In the genomic region with DNA sequence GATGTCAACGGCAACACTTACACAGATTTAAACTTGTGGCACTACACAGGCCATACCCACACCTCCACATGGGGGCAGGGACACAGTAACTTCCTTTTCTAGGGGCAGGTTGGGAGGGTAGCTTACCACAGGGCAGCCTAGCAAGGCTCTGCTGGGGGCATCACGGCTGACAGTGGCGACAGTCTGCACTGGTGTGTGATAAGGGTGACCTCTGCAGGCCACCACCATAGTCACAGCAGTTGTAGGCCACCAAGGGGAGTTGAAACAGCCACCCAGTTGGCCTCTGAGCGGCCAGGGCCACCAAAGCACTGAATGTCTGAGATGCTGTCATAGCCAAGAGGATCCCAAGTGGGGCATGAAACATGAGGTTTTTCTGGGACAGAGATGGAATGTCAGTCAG, we compare ENCODE assay signal across 9 mouse cellular contexts. TPM values are rescaled to one million over a fixed set of nuclear protein-coding genes. Genes with fewer than 3 reads are reported as not detected.
DNase-seq lines count a peak whose midpoint lies in the region; ATAC-seq and TF ChIP-seq lines count a peak whose summit lies in the region.
"Had no signal": no experiment of that assay in that cellular context is flagged by ENCODE, and none has a peak within 500 bp of the region (broad histone marks: within the 10 kb centered on the region; RNA-seq: fewer than 3 reads in every experiment).

No protein-coding gene starts in this region.

- H3K27me3 ChIP-seq in heart, adult 2 months (ENCODE audit: control insufficient read depth, insufficient read depth, low read length): no peaks in the 10 kb centered on the region
- no peaks in the 10 kb centered on the region for H3K27me3 ChIP-seq in limb, embryonic 15.5 days

- H3K4me1 ChIP-seq in heart, adult 2 months (ENCODE audit: control insufficient read depth, insufficient read depth, low read length): peaks cover 9% of the 10 kb centered on the region
- H3K4me1 ChIP-seq in limb, embryonic 15.5 days: 0 out of 2 replicates have a peak, but pooled peaks cover 3% of the 10 kb centered on the region

- TF ChIP-seq CTCF in heart, adult 2 months (IDR thresholded peaks at IDR 0.05): peak; percentile 85

- TF ChIP-seq EP300 in heart, adult 2 months (IDR thresholded peaks at IDR 0.05; ENCODE audit: insufficient read depth, low read depth, low read length): peak; percentile 29; the same call in 1 of the 2 replicates

- ATAC-seq in limb, embryonic 15.5 days (ENCODE audit: insufficient number of reproducible peaks, low FRiP score, low TSS enrichment, low read depth): no peak

- 11% methylated on average over 4 of the region's 4 CpGs for WGBS in heart, adult 2 months
- WGBS in limb, embryonic 15.5 days: 17% methylated on average over 4 of the region's 4 CpGs

- H3K9ac ChIP-seq in heart, adult 2 months (ENCODE audit: low read depth, low read length): no peak overlapping the region
- 0 out of 2 replicates have a peak overlapping the region, but pooled peaks have one; percentile 10 for H3K9ac ChIP-seq in limb, embryonic 15.5 days

- H3K79me2 ChIP-seq in heart, adult 2 months (replicated peaks; ENCODE audit: control insufficient read depth, insufficient read depth, low read length): no peaks in the 10 kb centered on the region

- no peaks in the 10 kb centered on the region for H3K36me3 ChIP-seq in heart, adult 2 months (ENCODE audit: control insufficient read depth, insufficient read depth, low read length)
- H3K36me3 ChIP-seq in limb, embryonic 15.5 days: no peaks in the 10 kb centered on the region

- peak; percentile 49 for DNase-seq in gastrocnemius, adult 18-20 months (ENCODE audit: low spot score)
- DNase-seq in gastrocnemius, adult 8-10 months (ENCODE audit: low spot score in 2 of 2): no peak
- peak; percentile 68 for DNase-seq in CD4-positive helper T cell, adult 2 months (ENCODE audit: low read depth, low spot score)
- DNase-seq in c-Kit-positive CD71-negative TER-119-negative erythroid progenitor cells, embryonic 14.5 days (ENCODE audit: low read depth): peak; percentile 66
- DNase-seq in heart, adult 2 months: peak in 1 of 2 experiments; percentile 68
- DNase-seq in monocyte, adult 2 months (ENCODE audit: low read depth in 1 of 2, low spot score in 2 of 2): peak; percentile 26 to 54
- DNase-seq in thymus, postnatal 4 days: peak; percentile 82

- intact Hi-C loops in heart, adult 2 months (cut with DNase I): loop anchor here (1.0 to 10.0 kb wide), 3 partner anchors 117 to 411 kb away; no protein-coding TSS in a partner anchor

- H3K4me2 ChIP-seq in limb, embryonic 15.5 days: no peak overlapping the region

- no peak overlapping the region for H3K4me3 ChIP-seq in heart, adult 2 months
- H3K4me3 ChIP-seq in limb, embryonic 15.5 days: no peak overlapping the region

- no peak overlapping the region for H3K27ac ChIP-seq in heart, adult 2 months
- no peak overlapping the region for H3K27ac ChIP-seq in limb, embryonic 15.5 days

- H3K9me3 ChIP-seq in limb, embryonic 15.5 days: no peaks in the 10 kb centered on the region

- TF ChIP-seq POLR2A in heart, adult 2 months (IDR thresholded peaks at IDR 0.05; ENCODE audit: insufficient read depth, low read depth, low read length): no peak

RNA-seq across cellular contexts. Expression of gene Egfl7, which starts 13.6 kb away (rescaled TPM):
- 10 to 100 TPM; 19.6 to 34.7 TPM for total RNA-seq in gastrocnemius, adult 18-20 months (2021)
- total RNA-seq in gastrocnemius, adult 8-10 months (2022): 10 to 100 TPM; 28.7 to 37.4 (median 31.6) TPM
- total RNA-seq in heart, adult 2 months (2021): 100 to 1,000 TPM; 102 to 111 TPM
- 499 and 610 TPM in 2 replicates for polyA plus RNA-seq in heart, adult 2 months (2012; rRNA removed)
- polyA plus RNA-seq in limb, embryonic 15.5 days (2015; fragmentation: Nextera tagmentation; extraction: Ambion mirVana): 107 and 122 TPM in 2 replicates

RNA-seq across cellular contexts. Expression of gene Gm20532, which starts 20.2 kb away (rescaled TPM):
- total RNA-seq in gastrocnemius, adult 18-20 months (2021): not detected
- not detected for total RNA-seq in gastrocnemius, adult 8-10 months (2022)
- not detected for total RNA-seq in heart, adult 2 months (2021)
- polyA plus RNA-seq in heart, adult 2 months (2012; rRNA removed): not detected in 2 replicates
- polyA plus RNA-seq in limb, embryonic 15.5 days (2015; fragmentation: Nextera tagmentation; extraction: Ambion mirVana): 0.24 TPM in 1 of 2 replicates, not detected in the other
- total RNA-seq: layer of hippocampus, postnatal 36 days had no signal

RNA-seq across cellular contexts. Expression of gene Agpat2, which starts 38.0 kb away (rescaled TPM):
- total RNA-seq in gastrocnemius, adult 18-20 months (2021): 1 to 10 TPM; 6.3 to 7.5 TPM
- 1 to 10 TPM; 2.9 to 8.9 (median 5.6) TPM for total RNA-seq in gastrocnemius, adult 8-10 months (2022)
- 10 to 100 TPM; 52.8 to 59.2 TPM for total RNA-seq in heart, adult 2 months (2021)
- 117 and 142 TPM in 2 replicates for polyA plus RNA-seq in heart, adult 2 months (2012; rRNA removed)
- polyA plus RNA-seq in limb, embryonic 15.5 days (2015; fragmentation: Nextera tagmentation; extraction: Ambion mirVana): 31.5 and 36.3 TPM in 2 replicates

RNA-seq across cellular contexts. Expression of gene Notch1, which starts 49.8 kb away (rescaled TPM):
- total RNA-seq in gastrocnemius, adult 18-20 months (2021): 10 to 100 TPM in 1 of 2 experiments, 1 to 10 TPM in 1; 6.1 to 10.0 TPM
- 1 to 10 TPM; 4.9 to 7.0 (median 5.2) TPM for total RNA-seq in gastrocnemius, adult 8-10 months (2022)
- 10 to 100 TPM; 31.6 to 32.4 TPM for total RNA-seq in heart, adult 2 months (2021)
- polyA plus RNA-seq in heart, adult 2 months (2012; rRNA removed): 22.0 and 23.2 TPM in 2 replicates
- polyA plus RNA-seq in limb, embryonic 15.5 days (2015; fragmentation: Nextera tagmentation; extraction: Ambion mirVana): 23.1 and 24.3 TPM in 2 replicates

Comparison
In these comparisons a context has a peak if more than half of its experiments do, and no peak if none do; other contexts are left out.
1. DNase-seq: peak in gastrocnemius, adult 18-20 months (single experiment), CD4-positive helper T cell, adult 2 months (single experiment), c-Kit-positive CD71-negative TER-119-negative erythroid progenitor cells, embryonic 14.5 days (single experiment), monocyte, adult 2 months (2 of 2) and thymus, postnatal 4 days (single experiment); none in gastrocnemius, adult 8-10 months (0 of 2).
2. RNA of gene Agpat2, which starts 38.0 kb away (total RNA-seq): 52.8 to 59.2 TPM in heart, adult 2 months; 6.3 to 7.5 TPM in gastrocnemius, adult 18-20 months and 2.9 to 8.9 TPM in gastrocnemius, adult 8-10 months; every median in the first group is over 4 times any median in the second.